Comparison of ENCODE assay signal across 9 mouse cellular contexts in the genomic region with DNA sequence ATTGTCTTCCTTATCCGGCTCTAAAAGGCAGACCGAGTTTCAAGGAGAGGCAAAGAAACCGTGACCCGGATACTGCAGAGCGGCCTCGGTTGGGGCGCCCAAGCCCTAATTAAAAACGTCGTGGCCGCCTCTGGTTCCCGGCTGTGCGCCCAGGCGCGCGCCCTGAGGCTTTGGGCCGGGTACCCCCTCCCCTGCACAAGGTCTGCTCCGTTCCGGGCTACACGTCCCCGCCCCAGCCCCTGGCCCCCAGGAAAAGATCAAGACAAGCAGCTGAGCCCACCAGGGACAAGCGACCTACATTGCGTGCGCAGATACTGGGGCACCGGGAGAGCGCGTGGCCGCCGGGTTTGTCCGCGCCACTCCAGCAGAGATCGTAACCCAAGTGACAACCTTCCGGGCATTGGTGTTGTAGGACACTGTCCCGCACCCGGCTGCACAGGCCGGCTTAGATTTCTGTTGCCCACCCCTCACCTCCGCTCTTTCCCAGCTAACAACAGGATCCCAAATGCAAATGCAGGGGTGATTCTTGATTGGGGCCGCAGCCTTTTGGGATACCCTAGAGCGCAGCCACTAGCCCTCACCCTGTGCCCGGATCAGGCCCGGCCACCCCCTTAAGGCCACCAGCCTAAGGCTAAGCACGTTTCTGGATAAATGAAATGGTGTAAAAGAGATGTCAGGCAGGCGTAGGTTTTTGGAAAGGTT. TPM values are rescaled to one million over a fixed set of nuclear protein-coding genes. Genes with fewer than 3 reads are reported as not detected.
DNase-seq lines count a peak whose midpoint lies in the region; ATAC-seq and TF ChIP-seq lines count a peak whose summit lies in the region.
"Had no signal": no experiment of that assay in that cellular context is flagged by ENCODE, and none has a peak within 500 bp of the region (broad histone marks: within the 10 kb centered on the region; RNA-seq: fewer than 3 reads in every experiment).

No protein-coding gene starts in this region.

- no peak overlapping the region for H3K9ac ChIP-seq in heart, embryonic 12.5 days
- no peak overlapping the region for H3K9ac ChIP-seq in limb, embryonic 11.5 days (ENCODE audit: low read length)

- DNase-seq in heart, adult 18-20 months: no peak
- DNase-seq in forebrain, embryonic 10.5 days (ENCODE audit: extremely low spot score, low spot score): no peak
- DNase-seq in limb, embryonic 11.5 days (ENCODE audit: low spot score): peak; percentile 62
- no peak for DNase-seq in gastrocnemius, adult 8-10 months (ENCODE audit: low spot score in 2 of 2)
- DNase-seq in frontal cortex, adult 2 months (ENCODE audit: extremely low spot score in 1 of 2, low spot score in 1 of 2): no peak
- no peak for DNase-seq in adrenal gland, postnatal 14 days
- DNase-seq: adrenal gland, postnatal 36 days had no signal

- H3K27ac ChIP-seq in heart, embryonic 12.5 days (ENCODE audit: poor library complexity, severe bottlenecking): no peak overlapping the region
- H3K27ac ChIP-seq in forebrain, embryonic 10.5 days: no peak overlapping the region
- no peak overlapping the region for H3K27ac ChIP-seq in limb, embryonic 11.5 days (replicated peaks; ENCODE audit: low read depth, low read length)

- H3K36me3 ChIP-seq in heart, embryonic 12.5 days: no peaks in the 10 kb centered on the region
- no peaks in the 10 kb centered on the region for H3K36me3 ChIP-seq in E14TG2a.4 (ENCODE audit: insufficient read depth, low read length)
- no peaks in the 10 kb centered on the region for H3K36me3 ChIP-seq in forebrain, embryonic 10.5 days (replicated peaks)
- no peaks in the 10 kb centered on the region for H3K36me3 ChIP-seq in limb, embryonic 11.5 days (ENCODE audit: control insufficient read depth, insufficient read depth, low read length)

- peak overlapping the region; percentile 28 for H3K4me3 ChIP-seq in heart, embryonic 12.5 days
- peak overlapping the region; percentile 60 for H3K4me3 ChIP-seq in E14TG2a.4 (replicated peaks; ENCODE audit: low read length)
- peak overlapping the region; percentile 21 for H3K4me3 ChIP-seq in forebrain, embryonic 10.5 days
- peak overlapping the region; percentile 15; the same call in 1 of the 2 replicates for H3K4me3 ChIP-seq in limb, embryonic 11.5 days (ENCODE audit: low read depth, low read length)

- H3K9me3 ChIP-seq in heart, embryonic 12.5 days (replicated peaks): no peaks in the 10 kb centered on the region
- H3K9me3 ChIP-seq in E14TG2a.4 (ENCODE audit: low read length): no peaks in the 10 kb centered on the region
- no peaks in the 10 kb centered on the region for H3K9me3 ChIP-seq in forebrain, embryonic 10.5 days
- H3K9me3 ChIP-seq in limb, embryonic 11.5 days (ENCODE audit: control insufficient read depth, low read length): no peaks in the 10 kb centered on the region

- H3K4me1 ChIP-seq in heart, embryonic 12.5 days (replicated peaks): peaks cover 64% of the 10 kb centered on the region
- peaks cover 93% of the 10 kb centered on the region for H3K4me1 ChIP-seq in E14TG2a.4 (replicated peaks; ENCODE audit: low read depth, low read length)
- H3K4me1 ChIP-seq in forebrain, embryonic 10.5 days: peaks cover 84% of the 10 kb centered on the region
- peaks cover 27% of the 10 kb centered on the region for H3K4me1 ChIP-seq in limb, embryonic 11.5 days (ENCODE audit: control insufficient read depth, insufficient read depth, low read length)

- TF ChIP-seq CTCF in E14TG2a.4 (conservative IDR thresholded peaks at IDR 0.05; ENCODE audit: low read length): no peak

- H3K27me3 ChIP-seq in heart, embryonic 12.5 days (replicated peaks): peaks cover 98% of the 10 kb centered on the region
- H3K27me3 ChIP-seq in E14TG2a.4 (ENCODE audit: insufficient read depth, low read length): peaks cover 99% of the 10 kb centered on the region
- H3K27me3 ChIP-seq in forebrain, embryonic 10.5 days (ENCODE audit: poor library complexity, severe bottlenecking): peaks cover 100% of the 10 kb centered on the region
- peaks cover 99% of the 10 kb centered on the region for H3K27me3 ChIP-seq in limb, embryonic 11.5 days (ENCODE audit: control insufficient read depth, insufficient read depth, low read length)

- H3K4me2 ChIP-seq in heart, embryonic 12.5 days: peak overlapping the region; percentile 42
- peak overlapping the region; percentile 31 for H3K4me2 ChIP-seq in limb, embryonic 11.5 days (ENCODE audit: low read depth, severe bottlenecking)

- under 1% methylated on average over 42 of the region's 42 CpGs for WGBS in heart, embryonic 12.5 days
- under 1% methylated on average over 42 of the region's 42 CpGs for WGBS in forebrain, embryonic 10.5 days
- WGBS in limb, embryonic 11.5 days: under 1% methylated on average over 42 of the region's 42 CpGs

- ATAC-seq in heart, embryonic 12.5 days (ENCODE audit: insufficient number of reproducible peaks, low FRiP score): no peak
- ATAC-seq in limb, embryonic 11.5 days (ENCODE audit: insufficient number of reproducible peaks, low FRiP score, low TSS enrichment, low read depth): no peak

RNA-seq across cellular contexts. Expression of a gene that starts 6.3 kb away (rescaled TPM):
- polyA plus RNA-seq in heart, embryonic 12.5 days (2016; fragmentation: Nextera tagmentation; extraction: Ambion mirVana): not detected in 2 replicates
- total RNA-seq in heart, adult 18-20 months (2021): not detected
- polyA plus RNA-seq in forebrain, embryonic 10.5 days (2016; fragmentation: Nextera tagmentation; extraction: Ambion mirVana): 0.05 TPM in 1 of 2 replicates, not detected in the other
- 0.12 TPM in 1 of 2 replicates, not detected in the other for polyA plus RNA-seq in limb, embryonic 11.5 days (2014; fragmentation: Nextera tagmentation; extraction: Ambion mirVana)
- total RNA-seq in gastrocnemius, adult 8-10 months (2022): under 1 TPM in 3 of 4 experiments, not detected in 1; 0.07 to 0.13 (median 0.10) TPM
- 0.11 and 0.14 TPM in 2 replicates for polyA plus RNA-seq in frontal cortex, adult 2 months (2012; rRNA removed)
- not detected in 2 replicates for total RNA-seq in adrenal gland, postnatal 14 days (2021)
